Mouse (Mus musculus): ENCODE results near the gene Abca4. TPM values are rescaled to one million over a fixed set of nuclear protein-coding genes. Genes with fewer than 3 reads are reported as not detected.

Gene Abca4
- polyA plus RNA-seq, 1 experiment from 2014 or later, result 0.20 TPM

DNA sequence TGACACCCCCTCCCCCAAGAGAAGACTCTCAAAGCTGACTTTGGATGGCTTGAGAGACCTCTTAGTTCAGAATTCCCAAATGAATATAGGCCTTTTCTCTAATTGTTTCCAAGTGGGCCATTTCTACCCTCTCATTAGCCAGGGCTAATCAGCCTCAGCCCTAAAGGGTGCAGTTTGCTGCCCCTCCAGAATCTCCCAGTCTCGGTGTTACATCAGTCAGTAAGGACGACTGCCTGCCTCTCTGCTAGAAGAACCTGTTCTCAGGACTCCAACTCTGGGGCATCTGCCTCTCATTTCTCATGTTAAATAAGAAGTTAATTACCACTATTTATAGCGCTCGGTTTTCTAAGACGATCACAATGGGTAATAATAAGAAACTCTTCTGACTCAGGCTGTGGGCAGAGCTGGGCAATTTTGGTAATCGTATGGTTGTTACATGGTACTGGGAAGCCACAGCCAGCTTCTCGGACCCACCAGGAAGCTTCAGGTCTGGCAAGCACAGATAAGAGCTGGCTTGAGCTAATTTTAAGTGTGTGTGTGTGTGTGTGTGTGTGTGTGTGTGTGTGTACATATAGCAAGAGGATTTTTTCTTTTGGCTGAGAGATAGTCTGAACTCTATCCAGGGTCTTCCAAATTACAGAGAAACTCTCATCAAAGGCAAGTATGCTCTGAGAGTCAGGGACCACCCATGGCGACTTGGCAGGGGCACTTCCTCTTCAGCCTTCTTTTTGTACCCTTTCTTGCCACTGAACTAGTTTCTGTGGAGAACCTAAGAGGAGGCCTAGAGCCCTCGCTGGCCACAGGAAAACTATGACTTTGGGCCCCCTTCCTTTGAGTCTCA is 67.1 kb downstream of the Abca4 start:
- Histone ChIP-seq H3K4me2 (ENCODE audit: low read depth, low read length) (peak overlapping the region; percentile 19), H3K27ac (ENCODE audit: low read length) (peak overlapping the region; percentile 35), H3K9ac (ENCODE audit: low read depth, low read length) (no peak overlapping the region; the same call in 1 of the 2 replicates), H3K27me3 (ENCODE audit: control insufficient read depth, insufficient read depth, low read depth, low read length) (no peaks in the 10 kb centered on the region), H3K4me3 (ENCODE audit: low read depth, low read length) (no peak overlapping the region), H3K9me3 (replicated peaks; ENCODE audit: control insufficient read depth, low read length) (no peaks in the 10 kb centered on the region), H3K36me3 (ENCODE audit: control insufficient read depth, insufficient read depth) (no peaks in the 10 kb centered on the region), H3K4me1 (ENCODE audit: control insufficient read depth, low read depth, low read length) (peaks cover 15% of the 10 kb centered on the region)
- ATAC-seq (ENCODE audit: low read depth), result peak; percentile 87
- 11% methylated on average over 9 of the region's 9 CpGs for WGBS (ENCODE audit: insufficient replicate concordance)

DNA sequence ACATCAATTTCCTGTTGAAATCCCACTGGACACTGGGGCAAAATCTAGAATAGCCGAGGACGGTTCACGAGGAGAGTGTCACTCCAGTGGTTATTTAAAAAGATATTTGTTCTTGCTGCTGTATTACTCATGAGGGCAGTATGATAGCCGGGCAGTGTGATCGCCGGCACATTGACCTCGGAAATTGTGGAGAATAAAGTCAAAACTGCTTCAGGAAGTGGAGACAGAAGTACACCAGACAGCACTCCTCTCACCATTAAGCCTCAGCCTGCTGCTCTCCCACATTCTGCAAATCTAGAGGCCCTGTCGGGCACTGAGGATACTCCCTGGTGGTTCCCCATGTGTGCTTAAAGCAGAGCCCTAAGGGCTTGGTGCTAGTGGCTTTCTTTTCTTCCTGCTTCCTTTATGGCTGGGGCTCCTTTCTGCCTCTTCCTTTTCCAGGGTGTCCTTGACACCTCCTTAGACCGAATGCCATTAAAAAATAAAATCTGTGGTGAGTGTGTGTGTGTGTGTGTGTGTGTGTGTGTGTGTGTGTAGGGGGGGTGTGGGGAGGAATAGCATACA is 74.5 kb downstream of the Abca4 start:
- H3K9ac ChIP-seq (ENCODE audit: low read depth, low read length), result no peak overlapping the region
- 23% methylated on average over 9 of the region's 9 CpGs for WGBS (ENCODE audit: insufficient replicate concordance)
- H3K27me3 ChIP-seq (ENCODE audit: control insufficient read depth, insufficient read depth, low read depth, low read length), result no peaks in the 10 kb centered on the region
- ATAC-seq (ENCODE audit: low read depth), result no peak
- peaks cover 2% of the 10 kb centered on the region; the same call in 1 of the 2 replicates for H3K4me1 ChIP-seq (ENCODE audit: control insufficient read depth, low read depth, low read length)
- H3K27ac ChIP-seq (ENCODE audit: low read length), result no peak overlapping the region
- H3K4me3 ChIP-seq (ENCODE audit: low read depth, low read length), result no peak overlapping the region
- H3K4me2 ChIP-seq (ENCODE audit: low read depth, low read length), result no peak overlapping the region
- no peaks in the 10 kb centered on the region for H3K36me3 ChIP-seq (ENCODE audit: control insufficient read depth, insufficient read depth)
- H3K9me3 ChIP-seq (replicated peaks; ENCODE audit: control insufficient read depth, low read length), result no peaks in the 10 kb centered on the region

DNA sequence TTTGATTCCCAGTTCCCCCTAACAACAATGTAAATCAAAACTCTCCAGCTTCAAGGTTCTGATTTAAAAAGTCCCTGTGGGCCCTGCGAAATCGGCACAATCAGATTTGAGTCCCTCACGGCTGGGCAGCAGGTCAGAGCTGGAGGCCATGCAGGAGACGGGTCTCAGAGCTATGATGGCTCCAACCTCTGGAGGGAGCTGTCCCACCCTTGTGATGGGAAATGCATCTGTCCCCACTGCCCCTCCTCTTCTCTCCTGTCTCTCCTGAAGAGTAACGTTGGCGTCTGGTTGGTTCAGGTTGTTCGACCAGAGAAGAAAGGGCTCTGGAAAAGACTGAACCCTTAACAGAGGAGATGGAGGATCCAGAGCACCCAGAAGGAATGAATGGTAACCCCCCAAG is 75.5 kb downstream of the Abca4 start:
- WGBS (ENCODE audit: insufficient replicate concordance), result 50% methylated on average over 7 of the region's 7 CpGs
- no peak overlapping the region for H3K4me3 ChIP-seq (ENCODE audit: low read depth, low read length)
- peaks cover 2% of the 10 kb centered on the region; the same call in 1 of the 2 replicates for H3K4me1 ChIP-seq (ENCODE audit: control insufficient read depth, low read depth, low read length)
- no peak for ATAC-seq (ENCODE audit: low read depth)
- H3K36me3 ChIP-seq (ENCODE audit: control insufficient read depth, insufficient read depth), result no peaks in the 10 kb centered on the region
- H3K9ac ChIP-seq (ENCODE audit: low read depth, low read length), result no peak overlapping the region
- no peaks in the 10 kb centered on the region for H3K9me3 ChIP-seq (replicated peaks; ENCODE audit: control insufficient read depth, low read length)
- H3K27ac ChIP-seq (ENCODE audit: low read length), result peak overlapping the region; percentile 24; the same call in 1 of the 2 replicates
- H3K4me2 ChIP-seq (ENCODE audit: low read depth, low read length), result no peak overlapping the region
- no peaks in the 10 kb centered on the region for H3K27me3 ChIP-seq (ENCODE audit: control insufficient read depth, insufficient read depth, low read depth, low read length)

DNA sequence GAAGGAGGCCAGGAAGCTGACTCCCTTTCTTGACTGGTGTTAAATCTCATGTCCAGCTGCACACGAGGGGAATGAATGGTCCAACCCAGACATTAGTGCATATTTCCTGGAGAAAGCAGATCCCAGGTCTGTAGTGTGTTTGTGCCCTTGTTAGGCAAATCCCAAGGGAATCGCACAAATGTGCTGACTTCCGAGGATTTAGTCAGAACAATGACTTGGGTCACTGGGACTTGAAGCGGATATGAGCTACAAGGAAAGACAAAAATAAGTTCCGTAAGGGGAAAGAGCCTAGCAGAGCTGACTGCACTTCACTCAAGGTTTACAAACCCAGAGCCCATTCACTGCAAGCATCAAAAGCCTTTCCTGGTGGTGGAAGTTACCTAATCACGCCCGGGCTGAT is 76.0 kb downstream of the Abca4 start:
- H3K36me3 ChIP-seq (ENCODE audit: control insufficient read depth, insufficient read depth), result no peaks in the 10 kb centered on the region
- 49% methylated on average over 7 of the region's 7 CpGs for WGBS (ENCODE audit: insufficient replicate concordance)
- H3K4me2 ChIP-seq (ENCODE audit: low read depth, low read length), result no peak overlapping the region
- H3K27ac ChIP-seq (ENCODE audit: low read length), result no peak overlapping the region
- peaks cover 2% of the 10 kb centered on the region; the same call in 1 of the 2 replicates for H3K4me1 ChIP-seq (ENCODE audit: control insufficient read depth, low read depth, low read length)
- no peak overlapping the region for H3K9ac ChIP-seq (ENCODE audit: low read depth, low read length)
- H3K4me3 ChIP-seq (ENCODE audit: low read depth, low read length), result no peak overlapping the region
- no peaks in the 10 kb centered on the region for H3K27me3 ChIP-seq (ENCODE audit: control insufficient read depth, insufficient read depth, low read depth, low read length)
- no peaks in the 10 kb centered on the region for H3K9me3 ChIP-seq (replicated peaks; ENCODE audit: control insufficient read depth, low read length)
- ATAC-seq (ENCODE audit: low read depth), result no peak

DNA sequence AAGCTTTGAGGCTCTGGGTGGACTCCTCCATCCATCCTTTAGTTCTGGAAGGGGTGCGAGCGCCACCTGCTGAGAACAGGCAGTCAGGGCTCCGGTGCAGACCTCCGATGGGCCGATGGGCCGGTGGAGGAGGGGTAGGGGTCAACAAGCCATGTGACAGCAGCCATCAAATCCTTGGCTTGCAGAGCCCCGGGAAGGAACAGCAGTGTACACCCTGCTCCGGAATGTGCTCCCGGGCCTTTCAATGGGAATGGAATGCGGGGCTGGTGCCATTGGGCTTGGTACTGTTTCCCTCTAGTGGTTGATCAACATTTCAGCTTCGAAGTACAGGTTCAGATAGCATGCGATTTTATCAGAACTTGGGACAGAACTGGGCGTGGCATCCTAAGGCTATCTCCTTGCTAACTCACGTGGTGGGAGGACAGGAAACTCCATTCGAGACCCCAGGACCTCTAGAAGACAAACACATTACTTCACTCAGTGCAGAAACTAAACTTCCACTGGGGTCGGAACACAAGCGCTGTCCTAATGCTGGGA is 78.0 kb downstream of the Abca4 start:
- peak overlapping the region; percentile 60 for H3K4me2 ChIP-seq (ENCODE audit: low read depth, low read length)
- no peak overlapping the region for H3K9ac ChIP-seq (ENCODE audit: low read depth, low read length)
- peak overlapping the region; percentile 48 for H3K4me3 ChIP-seq (ENCODE audit: low read depth, low read length)
- no peaks in the 10 kb centered on the region for H3K36me3 ChIP-seq (ENCODE audit: control insufficient read depth, insufficient read depth)
- WGBS (ENCODE audit: insufficient replicate concordance), result 5% methylated on average over 17 of the region's 17 CpGs
- 0 out of 2 replicates have a peak overlapping the region, but pooled peaks have one; percentile 9 for H3K27ac ChIP-seq (ENCODE audit: low read length)
- ATAC-seq (ENCODE audit: low read depth), result peak; percentile 91
- peaks cover 2% of the 10 kb centered on the region; the same call in 1 of the 2 replicates for H3K4me1 ChIP-seq (ENCODE audit: control insufficient read depth, low read depth, low read length)
- H3K27me3 ChIP-seq (ENCODE audit: control insufficient read depth, insufficient read depth, low read depth, low read length), result no peaks in the 10 kb centered on the region
- H3K9me3 ChIP-seq (replicated peaks; ENCODE audit: control insufficient read depth, low read length), result no peaks in the 10 kb centered on the region

- Histone ChIP-seq H3K36me3 (ENCODE audit: control insufficient read depth, insufficient read depth) (no peaks in the 10 kb centered on the region), H3K27me3 (ENCODE audit: control insufficient read depth, insufficient read depth, low read depth, low read length) (no peaks in the 10 kb centered on the region), H3K27ac (ENCODE audit: low read length) (no peak overlapping the region), H3K9ac (ENCODE audit: low read depth, low read length) (no peak overlapping the region), H3K9me3 (replicated peaks; ENCODE audit: control insufficient read depth, low read length) (no peaks in the 10 kb centered on the region), H3K4me3 (ENCODE audit: low read depth, low read length) (no peak overlapping the region), H3K4me1 (ENCODE audit: control insufficient read depth, low read depth, low read length) (peaks cover 2% of the 10 kb centered on the region; the same call in 1 of the 2 replicates), H3K4me2 (ENCODE audit: low read depth, low read length) (no peak overlapping the region)
- 59% methylated on average over 8 of the region's 8 CpGs for WGBS (ENCODE audit: insufficient replicate concordance)
- ATAC-seq (ENCODE audit: low read depth), result no peak
These were observed 78.6 kb downstream of the Abca4 start for GRCm38 (mm10) chr3:122122838-122123237.

GRCm38 (mm10) chr3:122128999-122129493 is 84.8 kb downstream of the Abca4 start:
- H3K36me3 ChIP-seq (ENCODE audit: control insufficient read depth, insufficient read depth), result no peaks in the 10 kb centered on the region
- no peak overlapping the region for H3K9ac ChIP-seq (ENCODE audit: low read depth, low read length)

DNA sequence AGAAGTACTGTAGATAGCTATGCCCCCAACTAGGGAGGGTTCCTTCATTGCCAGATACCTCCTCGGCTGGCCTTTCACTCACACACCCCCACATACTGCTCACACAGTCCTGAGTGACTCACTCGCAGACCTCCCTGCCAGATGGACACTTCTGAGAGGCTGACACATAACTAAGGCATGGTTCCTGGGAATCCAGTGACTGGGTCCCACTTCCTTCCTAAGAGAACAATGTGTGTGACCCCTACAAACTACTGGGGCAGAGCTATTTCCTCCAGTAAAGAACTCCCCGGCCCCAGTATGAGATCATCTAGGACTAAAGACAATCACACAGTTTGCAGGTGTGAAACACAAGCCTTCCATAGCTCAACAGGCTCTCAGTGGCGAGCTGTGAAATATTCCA is 86.5 kb downstream of the Abca4 start:
- H3K36me3 ChIP-seq (ENCODE audit: control insufficient read depth, insufficient read depth), result no peaks in the 10 kb centered on the region
- no peaks in the 10 kb centered on the region for H3K9me3 ChIP-seq (replicated peaks; ENCODE audit: control insufficient read depth, low read length)
- H3K4me2 ChIP-seq (ENCODE audit: low read depth, low read length), result no peak overlapping the region
- H3K27ac ChIP-seq (ENCODE audit: low read length), result no peak overlapping the region
- WGBS (ENCODE audit: insufficient replicate concordance), result 34% methylated on average over 4 of the region's 4 CpGs
- H3K4me3 ChIP-seq (ENCODE audit: low read depth, low read length), result no peak overlapping the region
- ATAC-seq (ENCODE audit: low read depth), result peak; percentile 64
- H3K9ac ChIP-seq (ENCODE audit: low read depth, low read length), result no peak overlapping the region
- no peaks in the 10 kb centered on the region for H3K27me3 ChIP-seq (ENCODE audit: control insufficient read depth, insufficient read depth, low read depth, low read length)
- H3K4me1 ChIP-seq (ENCODE audit: control insufficient read depth, low read depth, low read length), result no peaks in the 10 kb centered on the region

More at GRCm38 (mm10) chr3:122128999-122129493, 84.8 kb downstream of the Abca4 start:
- Histone ChIP-seq H3K4me2 (ENCODE audit: low read depth, low read length) (no peak overlapping the region), H3K4me3 (ENCODE audit: low read depth, low read length) (no peak overlapping the region), H3K27me3 (ENCODE audit: control insufficient read depth, insufficient read depth, low read depth, low read length) (no peaks in the 10 kb centered on the region), H3K27ac (ENCODE audit: low read length) (no peak overlapping the region), H3K4me1 (ENCODE audit: control insufficient read depth, low read depth, low read length) (no peaks in the 10 kb centered on the region), H3K9me3 (replicated peaks; ENCODE audit: control insufficient read depth, low read length) (no peaks in the 10 kb centered on the region)
- ATAC-seq (ENCODE audit: low read depth), result no peak
- 59% methylated on average over 17 of the region's 17 CpGs for WGBS (ENCODE audit: insufficient replicate concordance)

All from liver, embryonic 16.5 days (tissue).